Mouse (Mus musculus): Measurements from ENCODE around the gene Pon3.
"Not testable (repeated sequence)": the region's sequence is repeated elsewhere in the genome, so short reads cannot be mapped to it uniquely, and the experiment has no call there.

The Pon3 gene

GRCm38 (mm10) chr6:5254869-5255268, 1.2 kb downstream of the Pon3 start:
- DNase-seq (ENCODE audit: low spot score in 2 of 2), result no peak

- no peak for DNase-seq (ENCODE audit: low spot score in 2 of 2)
Measured at GRCm38 (mm10) chr6:5245926-5246325, 10.2 kb downstream of the Pon3 start.

GRCm38 (mm10) chr6:5238799-5239198, 17.3 kb downstream of the Pon3 start:
- no peak for DNase-seq (ENCODE audit: low spot score in 2 of 2)

- no peak for DNase-seq (ENCODE audit: low spot score in 2 of 2)
Measured at GRCm38 (mm10) chr6:5237510-5237909, 18.6 kb downstream of the Pon3 start.

- no peak for DNase-seq (ENCODE audit: low spot score in 2 of 2)
Measured at GRCm38 (mm10) chr6:5236843-5237371, 19.2 kb downstream of the Pon3 start.

- no peak for DNase-seq (ENCODE audit: low spot score in 2 of 2)
Measured at GRCm38 (mm10) chr6:5234563-5234962, 21.5 kb downstream of the Pon3 start.

- no peak for DNase-seq (ENCODE audit: low spot score in 2 of 2)
Measured at GRCm38 (mm10) chr6:5233812-5234211, 22.3 kb downstream of the Pon3 start.

GRCm38 (mm10) chr6:5232022-5232421, 24.1 kb downstream of the Pon3 start:
- DNase-seq (ENCODE audit: low spot score in 2 of 2), result no peak

GRCm38 (mm10) chr6:5230261-5230660, 25.8 kb downstream of the Pon3 start:
- DNase-seq (ENCODE audit: low spot score in 2 of 2), result no peak

- not testable (repeated sequence) for DNase-seq (ENCODE audit: low spot score in 2 of 2)
Measured at GRCm38 (mm10) chr6:5223551-5223950, 32.5 kb downstream of the Pon3 start.

- DNase-seq (ENCODE audit: low spot score in 2 of 2), result no peak
Measured at GRCm38 (mm10) chr6:5222080-5222479, 34.0 kb downstream of the Pon3 start.

GRCm38 (mm10) chr6:5218190-5218589, 37.9 kb downstream of the Pon3 start:
- DNase-seq (ENCODE audit: low spot score in 2 of 2), result no peak

- no peak for DNase-seq (ENCODE audit: low spot score in 2 of 2)
Measured at GRCm38 (mm10) chr6:5207817-5208216, 48.3 kb downstream of the Pon3 start.

GRCm38 (mm10) chr6:5199916-5200315, 56.2 kb downstream of the Pon3 start:
- DNase-seq (ENCODE audit: low spot score in 2 of 2), result no peak

- no peak for DNase-seq (ENCODE audit: low spot score in 2 of 2)
Measured at GRCm38 (mm10) chr6:5199376-5199905, 56.6 kb downstream of the Pon3 start.

- DNase-seq (ENCODE audit: low spot score in 2 of 2), result no peak
Measured at GRCm38 (mm10) chr6:5198590-5198989, 57.5 kb downstream of the Pon3 start.

- DNase-seq (ENCODE audit: low spot score in 2 of 2), result no peak
Measured at GRCm38 (mm10) chr6:5193693-5194092, 62.4 kb downstream of the Pon3 start, which contains the start of gene Pon1. TSS of gene Pon1 (minus strand) at chr6:5193946.

GRCm38 (mm10) chr6:5190761-5191160, 65.3 kb downstream of the Pon3 start:
- DNase-seq (ENCODE audit: low spot score in 2 of 2), result no peak

GRCm38 (mm10) chr6:5189507-5189906, 66.6 kb downstream of the Pon3 start:
- DNase-seq (ENCODE audit: low spot score in 2 of 2), result no peak

- no peak for DNase-seq (ENCODE audit: low spot score in 2 of 2)
Measured at GRCm38 (mm10) chr6:5188938-5189337, 67.1 kb downstream of the Pon3 start.

- DNase-seq (ENCODE audit: low spot score in 2 of 2), result no peak
Measured at GRCm38 (mm10) chr6:5188036-5188435, 68.0 kb downstream of the Pon3 start.

GRCm38 (mm10) chr6:5187586-5187985, 68.5 kb downstream of the Pon3 start:
- no peak for DNase-seq (ENCODE audit: low spot score in 2 of 2)

GRCm38 (mm10) chr6:5186229-5186950, 69.7 kb downstream of the Pon3 start:
- DNase-seq (ENCODE audit: low spot score in 2 of 2), result no peak
